Comparison of ENCODE assay signal across 7 mouse cellular contexts in the genomic region with DNA sequence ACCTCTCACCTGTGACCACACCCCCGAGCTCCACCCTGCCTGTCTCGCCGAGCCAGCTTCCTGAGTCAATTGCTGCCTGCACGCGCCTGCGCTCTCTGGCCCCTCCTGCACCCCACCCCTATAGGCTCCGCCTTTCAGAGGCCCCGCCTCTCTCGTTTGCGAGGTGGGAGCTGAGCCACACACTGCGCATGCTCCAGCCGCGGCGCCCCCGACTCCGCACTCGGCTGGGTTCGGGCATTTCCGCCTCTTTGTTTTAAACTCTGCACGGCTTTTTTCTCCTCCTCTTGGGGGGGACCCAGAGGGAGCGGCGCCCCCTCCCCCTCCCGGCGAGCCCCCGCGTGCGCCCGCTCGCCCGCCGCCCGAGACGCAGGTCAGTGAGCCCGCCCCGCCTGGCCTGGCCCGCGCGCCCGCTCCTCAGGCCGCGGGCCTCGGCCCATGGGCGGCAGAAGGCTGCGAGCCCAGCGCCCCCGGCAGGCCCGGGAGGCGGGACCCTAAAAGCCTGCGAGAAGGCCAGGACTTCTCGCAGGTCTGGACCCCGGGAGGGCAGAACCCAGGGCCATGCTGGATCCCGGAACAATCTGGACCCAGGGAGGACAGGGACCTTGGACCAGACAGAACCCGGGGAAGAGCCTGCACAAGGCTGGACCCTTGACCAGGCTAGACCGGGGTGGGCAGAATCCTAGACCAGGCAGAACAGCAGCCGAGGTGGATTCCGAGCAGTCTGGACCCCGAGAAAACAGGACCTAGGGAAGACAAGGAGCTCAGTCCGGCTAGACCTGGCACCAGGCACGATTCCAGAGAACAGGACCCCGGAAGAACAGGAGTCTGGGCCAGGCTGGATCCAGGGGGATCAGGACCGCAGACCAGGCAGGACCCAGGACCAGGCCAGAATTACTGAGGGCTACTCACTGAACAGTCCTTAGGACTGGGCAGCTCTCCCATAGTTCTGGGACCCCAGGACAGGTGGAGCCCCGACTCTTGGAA. TPM values are rescaled to one million over a fixed set of nuclear protein-coding genes. Genes with fewer than 3 reads are reported as not detected.
A peak's percentile ranks its signal among the peaks of the same experiment; 100 is the strongest.
DNase-seq lines count a peak whose midpoint lies in the region; ATAC-seq lines count a peak whose summit lies in the region.

A gene (plus strand): TSS at position 151 of the 984 bp plus-strand sequence.

- WGBS in intestine, embryonic 16.5 days, result 1% methylated on average over 54 of the region's 62 CpGs
- under 1% methylated on average over 53 of the region's 62 CpGs for WGBS in midbrain, embryonic 11.5 days

- peak within 1 kb of the TSS; percentile 99 for H3K9ac ChIP-seq in intestine, embryonic 16.5 days (ENCODE audit: low read depth, low read length)
- peak within 1 kb of the TSS; percentile 99 for H3K9ac ChIP-seq in midbrain, embryonic 11.5 days (ENCODE audit: low read length)

- no peaks in the 10 kb centered on the region for H3K36me3 ChIP-seq in intestine, embryonic 16.5 days (ENCODE audit: control insufficient read depth, insufficient read depth, low read length)
- H3K36me3 ChIP-seq in midbrain, embryonic 11.5 days (ENCODE audit: control insufficient read depth, insufficient read depth, low read length), result no peaks in the 10 kb centered on the region

- no peaks in the 10 kb centered on the region for H3K9me3 ChIP-seq in intestine, embryonic 16.5 days (ENCODE audit: control insufficient read depth, low read length)
- H3K9me3 ChIP-seq in midbrain, embryonic 11.5 days (ENCODE audit: control insufficient read depth, low read length), result no peaks in the 10 kb centered on the region

- H3K4me2 ChIP-seq in intestine, embryonic 16.5 days (ENCODE audit: low read depth, low read length), result peak within 1 kb of the TSS; percentile 82
- H3K4me2 ChIP-seq in midbrain, embryonic 11.5 days, result peak within 1 kb of the TSS; percentile 99

- intact Hi-C loops in gastrocnemius, postnatal 36 days (cut with DNase I), result no loop called here
- intact Hi-C loops in left cerebral cortex, postnatal 36 days (cut with DNase I), result loop anchor here (5.0 kb wide), 1 partner anchor 94 kb away; a partner anchor contains a TSS

- ATAC-seq in intestine, embryonic 16.5 days, result peak; percentile 97
- ATAC-seq in midbrain, embryonic 11.5 days (ENCODE audit: low FRiP score), result peak; percentile 97

- peak within 1 kb of the TSS; percentile 87 for H3K27ac ChIP-seq in intestine, embryonic 16.5 days (ENCODE audit: low read length)
- H3K27ac ChIP-seq in midbrain, embryonic 11.5 days (ENCODE audit: low read depth, low read length), result peak within 1 kb of the TSS; percentile 80

- DNase-seq in adrenal gland, adult 18-20 months (ENCODE audit: low spot score in 2 of 2), result peak; percentile 95 to 97
- DNase-seq in embryo, embryonic 11 days, result peak; percentile 98
- peak; percentile 95 to 97 for DNase-seq in gastrocnemius, postnatal 36 days
- peak; percentile 94 to 95 for DNase-seq in left cerebral cortex, postnatal 36 days (ENCODE audit: low spot score in 2 of 2)
- DNase-seq in midbrain, embryonic 11.5 days (ENCODE audit: low spot score, missing footprints), result peak; percentile 99
- peak; percentile 95 for DNase-seq in skeletal muscle tissue, adult 2 months (ENCODE audit: low read depth, low spot score)

- H3K27me3 ChIP-seq in intestine, embryonic 16.5 days (replicated peaks; ENCODE audit: control insufficient read depth, insufficient read depth, low read length), result no peaks in the 10 kb centered on the region
- no peaks in the 10 kb centered on the region for H3K27me3 ChIP-seq in midbrain, embryonic 11.5 days (ENCODE audit: control insufficient read depth, insufficient read depth, low read length)

- peaks cover 16% of the 10 kb centered on the region for H3K4me1 ChIP-seq in intestine, embryonic 16.5 days (ENCODE audit: control insufficient read depth, insufficient read depth, low read length)
- peaks cover 24% of the 10 kb centered on the region for H3K4me1 ChIP-seq in midbrain, embryonic 11.5 days (ENCODE audit: control insufficient read depth, insufficient read depth, low read length)

- peak within 1 kb of the TSS; percentile 95 for H3K4me3 ChIP-seq in intestine, embryonic 16.5 days (ENCODE audit: low read length)
- peak within 1 kb of the TSS; percentile 91 for H3K4me3 ChIP-seq in midbrain, embryonic 11.5 days (ENCODE audit: low read depth, low read length)

RNA-seq across cellular contexts. Expression of the gene that starts here (rescaled TPM):
- 10 to 100 TPM; 25.6 to 41.8 TPM for total RNA-seq in adrenal gland, adult 18-20 months (2021)
- 10 to 100 TPM; 32.9 to 35.3 TPM for total RNA-seq in gastrocnemius, postnatal 36 days (2021)
- 12.7 and 15.5 TPM in 2 replicates for polyA plus RNA-seq in intestine, embryonic 16.5 days (2015; fragmentation: Nextera tagmentation; extraction: Ambion mirVana)
- 10 to 100 TPM; 51.8 to 56.5 TPM for total RNA-seq in left cerebral cortex, postnatal 36 days (2021)
- 29.2 and 34.0 TPM in 2 replicates for polyA plus RNA-seq in midbrain, embryonic 11.5 days (2014; fragmentation: Nextera tagmentation; extraction: Ambion mirVana)

Comparison
In these comparisons a context has a peak if more than half of its experiments do, and no peak if none do; other contexts are left out.
1. Peak in every context shown above with its lines: DNase-seq, ATAC-seq, H3K4me3 ChIP-seq and H3K27ac ChIP-seq.